Mouse (Mus musculus) limb, embryonic 14.5 days (tissue): Measurements from ENCODE around the gene Ddx41. TPM values are rescaled to one million over a fixed set of nuclear protein-coding genes. Genes with fewer than 3 reads are reported as not detected.

Experiments used
- ATAC-seq: fragments of 200-750 bp; cut with Nextera tagmentation; 2 replicates; pipeline ENCODE4 v1.8.0; 2017; ENCODE audit warnings: low read depth, moderate number of reproducible peaks, moderate TSS enrichment; ENCODE audit not compliant: low FRiP score
- DNase-seq: peaks from one replicate; pipeline ENCODE4 v3.0.0-alpha.2; 2015; ENCODE audit warnings: low spot score
- H3K27ac ChIP-seq: fragments of 300-500 bp; sonication (generic); replicated peaks from 2 replicates; pipeline ENCODE4 v1.5.1; 2014; ENCODE audit warnings: low read depth, mild to moderate bottlenecking, low read length, moderate library complexity, mixed read lengths
- H3K27me3 ChIP-seq: fragments of 300-500 bp; sonication (generic); 2 replicates; pipeline ENCODE4 v1.6.1; 2014; ENCODE audit warnings: low read length, mixed read lengths; ENCODE audit not compliant: control insufficient read depth, insufficient read depth
- H3K36me3 ChIP-seq: fragments of 300-500 bp; sonication (generic); 2 replicates; pipeline ENCODE4 v1.6.1; 2014; ENCODE audit warnings: mild to moderate bottlenecking, low read length, moderate library complexity, mixed read lengths; ENCODE audit not compliant: control insufficient read depth, insufficient read depth
- H3K4me1 ChIP-seq: fragments of 300-500 bp; sonication (generic); 2 replicates; pipeline ENCODE4 v1.6.1; 2014; ENCODE audit warnings: antibody characterized with exemption, low read length, mixed read lengths; ENCODE audit not compliant: control insufficient read depth, insufficient read depth
- H3K4me2 ChIP-seq: fragments of 300-500 bp; sonication (generic); replicated peaks from 2 replicates; pipeline ENCODE4 v1.6.1; 2014; ENCODE audit warnings: low read depth, mild to moderate bottlenecking, low read length, moderate library complexity; ENCODE audit not compliant: severe bottlenecking
- H3K4me3 ChIP-seq: fragments of 300-500 bp; sonication (generic); replicated peaks from 2 replicates; pipeline ENCODE4 v1.5.1; 2014; ENCODE audit warnings: low read length
- H3K9ac ChIP-seq: fragments of 300-500 bp; sonication (generic); 2 replicates; pipeline ENCODE4 v1.6.1; 2014; ENCODE audit warnings: mild to moderate bottlenecking, low read depth, low read length, moderate library complexity; ENCODE audit not compliant: severe bottlenecking
- H3K9me3 ChIP-seq: fragments of 300-500 bp; sonication (generic); 2 replicates; pipeline ENCODE4 v1.6.1; 2016; ENCODE audit warnings: low read length; ENCODE audit not compliant: control insufficient read depth
- POLR2A ChIP-seq: fragments of 200-500 bp; IDR thresholded peaks from 2 replicates; pipeline ENCODE4 v1.8.0; 2012; ENCODE audit warnings: inconsistent platforms, mild to moderate bottlenecking, moderate library complexity, borderline replicate concordance; ENCODE audit not compliant: insufficient read depth, insufficient read length; ENCODE audit errors: extremely low read depth
- WGBS: fragments of 180-500 bp; shearing (Covaris S2); extraction: QIAGEN DNeasy Blood & Tissue Kit; methylation state at CpG from one replicate; pipeline ENCODE4 v1.1.7; 2014; 5-methylcytosine and 5-hydroxymethylcytosine counted together
- polyA plus RNA-seq, 2 experiments: library from polyadenylated mRNA; depleted of rRNA in 1 of 2; stranded (reverse) in 1 of 2; unstranded in 1 of 2; fragments of >200 nt; fragmentation: Nextera tagmentation in 1 of 2; extraction: Ambion mirVana in 1 of 2; gene quantifications; 2 replicates each; pipeline versions ENCODE4 v1.2.1 to v1.2.3; 2012 to 2014

Ddx41 gene
- polyA plus RNA-seq, 2 experiments: 59.9 to 92.6 TPM

DNA sequence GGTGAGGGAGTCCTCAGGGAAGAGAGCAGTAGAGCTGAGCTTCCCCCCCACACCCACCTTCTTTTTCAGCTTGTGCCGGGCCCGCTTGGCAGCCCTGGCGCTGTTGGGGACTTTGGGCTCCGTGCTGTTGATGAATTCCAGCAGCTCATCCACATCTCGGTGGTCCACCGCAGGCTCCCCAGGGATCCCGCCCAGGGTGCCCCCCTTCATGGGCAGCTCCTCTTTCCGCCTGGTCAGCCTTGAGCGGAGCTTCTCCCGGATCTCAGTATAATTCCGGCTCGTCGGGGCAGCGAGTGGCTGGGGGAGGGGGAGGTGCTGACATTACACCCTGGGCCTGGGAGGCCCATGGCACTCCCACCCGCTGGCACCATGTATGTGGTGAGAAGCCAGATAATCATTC is 12.6 kb upstream of the Ddx41 start:
- no peak for TF ChIP-seq POLR2A
- H3K27me3 ChIP-seq: no peaks in the 10 kb centered on the region
- H3K4me1 ChIP-seq: no peaks in the 10 kb centered on the region
- no peak overlapping the region for H3K9ac ChIP-seq
- H3K4me3 ChIP-seq: no peak overlapping the region
- no peaks in the 10 kb centered on the region for H3K9me3 ChIP-seq
- WGBS: 93% methylated on average over 12 of the region's 15 CpGs
- H3K4me2 ChIP-seq: no peak overlapping the region
- peaks cover 97% of the 10 kb centered on the region for H3K36me3 ChIP-seq
- ATAC-seq (no peak), DNase-seq (no peak)
- no peak overlapping the region for H3K27ac ChIP-seq

DNA sequence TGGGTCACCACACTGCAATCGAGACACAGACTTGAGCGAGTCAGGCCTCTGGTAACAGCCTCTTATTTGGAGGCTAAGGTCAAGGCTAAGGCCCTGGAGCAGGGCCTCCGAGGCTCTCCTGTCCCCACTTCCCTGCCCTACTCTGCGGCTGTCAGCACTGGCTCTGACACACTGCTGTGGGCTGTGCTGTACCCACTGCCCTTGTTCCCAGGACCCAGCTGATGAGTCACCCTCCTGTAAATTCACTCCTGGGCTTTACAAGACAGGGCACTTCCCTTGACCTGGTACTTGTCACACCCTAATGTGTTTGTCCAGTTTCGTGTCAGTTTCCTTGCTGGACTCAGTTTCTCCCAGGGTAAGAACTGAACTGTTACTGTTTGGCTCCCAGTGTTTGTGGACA is 12.0 kb upstream of the Ddx41 start:
- Histone ChIP-seq H3K4me2 (no peak overlapping the region), H3K9me3 (no peaks in the 10 kb centered on the region), H3K4me1 (no peaks in the 10 kb centered on the region), H3K4me3 (no peak overlapping the region), H3K9ac (no peak overlapping the region), H3K27ac (no peak overlapping the region), H3K36me3 (peaks cover 97% of the 10 kb centered on the region), H3K27me3 (no peaks in the 10 kb centered on the region)
- no peak for ATAC-seq
- no peak for DNase-seq
- no peak for TF ChIP-seq POLR2A
- WGBS: 92% methylated on average over 5 of the region's 5 CpGs

DNA sequence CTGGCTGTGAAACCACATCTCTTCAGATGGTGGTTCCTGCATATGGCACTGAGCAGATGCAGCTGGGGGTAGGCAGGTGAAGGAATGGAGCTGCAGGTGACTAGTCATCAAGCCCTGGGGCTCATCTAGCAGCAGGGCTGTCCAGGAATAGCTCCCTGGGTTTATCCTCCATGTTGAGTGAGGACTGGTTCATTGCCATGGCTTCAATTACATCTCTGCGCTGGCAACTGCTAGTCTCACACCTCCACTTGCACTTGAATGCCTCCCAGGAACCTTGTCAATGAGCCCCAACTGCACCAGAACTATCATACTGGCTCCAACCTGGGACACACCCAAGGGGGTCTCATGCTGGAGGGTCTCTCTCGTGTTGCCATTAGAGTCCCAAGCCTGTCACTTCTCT is 11.5 kb upstream of the Ddx41 start:
- no peaks in the 10 kb centered on the region for H3K27me3 ChIP-seq
- TF ChIP-seq POLR2A: no peak
- 84% methylated on average over 2 of the region's 2 CpGs for WGBS
- no peak overlapping the region for H3K9ac ChIP-seq
- no peak overlapping the region for H3K4me2 ChIP-seq
- DNase-seq (no peak), ATAC-seq (no peak)
- no peak overlapping the region for H3K27ac ChIP-seq
- H3K4me3 ChIP-seq: no peak overlapping the region
- H3K4me1 ChIP-seq: no peaks in the 10 kb centered on the region
- peaks cover 97% of the 10 kb centered on the region for H3K36me3 ChIP-seq
- no peaks in the 10 kb centered on the region for H3K9me3 ChIP-seq

DNA sequence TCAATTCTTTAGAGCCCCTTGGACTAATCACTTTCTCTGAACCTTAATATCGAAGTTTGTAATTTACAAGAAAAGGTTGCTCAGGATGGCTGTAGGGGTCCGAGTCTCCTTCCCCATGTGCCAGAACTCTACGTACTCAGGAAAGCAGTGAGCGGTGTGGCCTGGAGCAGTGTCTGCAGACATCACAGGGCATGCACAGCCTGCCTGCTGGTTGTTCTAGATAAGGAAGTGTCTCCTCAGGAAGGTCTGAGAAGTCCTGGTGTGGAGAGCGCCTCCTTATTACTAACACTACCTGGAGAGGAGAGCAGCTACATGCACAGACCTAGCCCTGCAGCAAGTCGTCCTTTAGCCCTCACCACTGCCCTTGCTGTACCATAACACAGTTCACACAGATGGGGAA is 8.3 kb upstream of the Ddx41 start:
- H3K4me1 ChIP-seq: no peaks in the 10 kb centered on the region
- H3K36me3 ChIP-seq: peaks cover 98% of the 10 kb centered on the region
- H3K27ac ChIP-seq: no peak overlapping the region
- H3K4me2 ChIP-seq: no peak overlapping the region
- no peaks in the 10 kb centered on the region for H3K27me3 ChIP-seq
- DNase-seq (no peak), ATAC-seq (no peak)
- 89% methylated on average over 6 of the region's 6 CpGs for WGBS
- H3K9ac ChIP-seq: no peak overlapping the region
- H3K9me3 ChIP-seq: no peaks in the 10 kb centered on the region
- no peak for TF ChIP-seq POLR2A
- no peak overlapping the region for H3K4me3 ChIP-seq

DNA sequence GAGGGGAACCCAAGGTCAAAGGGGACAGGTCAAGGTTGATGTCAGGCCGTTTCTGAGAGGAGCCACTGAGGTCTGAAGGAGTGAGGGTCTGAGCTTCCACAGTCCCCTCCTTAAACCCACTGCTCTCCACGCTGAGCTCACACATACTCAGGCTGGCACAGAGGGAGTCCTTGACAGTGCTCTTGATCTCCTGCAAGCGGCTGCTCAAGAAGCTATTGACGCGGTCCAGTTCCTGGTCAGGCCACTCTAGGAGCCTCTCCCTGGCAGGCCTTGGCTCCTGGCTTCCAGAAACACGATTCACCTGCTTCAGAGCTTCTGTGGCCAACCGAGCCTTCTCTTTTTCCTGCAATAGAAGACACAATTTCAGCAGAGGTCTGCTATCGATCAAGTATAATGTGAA is 7.0 kb upstream of the Ddx41 start:
- Histone ChIP-seq H3K9ac (no peak overlapping the region), H3K4me3 (no peak overlapping the region), H3K4me1 (no peaks in the 10 kb centered on the region), H3K4me2 (no peak overlapping the region), H3K9me3 (no peaks in the 10 kb centered on the region), H3K36me3 (peaks cover 98% of the 10 kb centered on the region), H3K27me3 (no peaks in the 10 kb centered on the region), H3K27ac (no peak overlapping the region)
- no peak for TF ChIP-seq POLR2A
- DNase-seq (no peak), ATAC-seq (no peak)
- 89% methylated on average over 8 of the region's 8 CpGs for WGBS

DNA sequence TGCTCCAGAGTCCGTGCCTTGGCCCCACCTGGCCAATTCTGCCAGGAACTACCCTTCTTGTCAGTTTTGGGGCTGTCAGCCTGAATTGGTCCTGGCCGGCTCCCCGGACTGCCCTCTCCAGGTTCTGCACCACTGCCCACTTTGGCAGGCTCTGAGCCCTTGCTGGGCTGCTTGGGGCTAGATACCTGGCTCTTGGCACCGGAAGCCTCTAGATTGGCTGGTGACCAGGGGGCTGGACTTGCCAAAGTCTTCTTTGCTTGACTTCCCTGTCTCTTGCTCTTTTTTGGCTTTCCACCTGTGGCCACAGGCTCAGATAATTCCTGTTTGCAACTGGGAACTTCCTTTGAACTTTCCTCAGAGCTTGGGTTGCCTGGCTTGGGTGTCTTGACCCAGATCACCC is 6.4 kb upstream of the Ddx41 start:
- H3K9me3 ChIP-seq: no peaks in the 10 kb centered on the region
- ATAC-seq (no peak), DNase-seq (no peak)
- no peak for TF ChIP-seq POLR2A
- no peak overlapping the region for H3K9ac ChIP-seq
- H3K27me3 ChIP-seq: no peaks in the 10 kb centered on the region
- no peak overlapping the region for H3K27ac ChIP-seq
- no peak overlapping the region for H3K4me2 ChIP-seq
- WGBS: 91% methylated on average over 4 of the region's 4 CpGs
- no peak overlapping the region for H3K4me3 ChIP-seq
- peaks cover 98% of the 10 kb centered on the region for H3K36me3 ChIP-seq
- no peaks in the 10 kb centered on the region for H3K4me1 ChIP-seq
